Mouse (Mus musculus): ENCODE results near the gene Hmga2. TPM values are rescaled to one million over a fixed set of nuclear protein-coding genes. Genes with fewer than 3 reads are reported as not detected.

The Hmga2 gene
- polyA plus RNA-seq, 1 experiment from 2014 or later: 195 TPM

GRCm38 (mm10) chr10:120461769-120462168 lies 14.5 kb downstream of the Hmga2 start:
- H3K36me3 ChIP-seq (ENCODE audit: control insufficient read depth, insufficient read depth, low read length): peaks cover 9% of the 10 kb centered on the region; the same call in 1 of the 2 replicates
- no peak overlapping the region for H3K9ac ChIP-seq (ENCODE audit: low read length)
- no peak overlapping the region for H3K4me2 ChIP-seq (ENCODE audit: low read depth, severe bottlenecking)
- H3K27me3 ChIP-seq (ENCODE audit: control insufficient read depth, insufficient read depth, low read length): no peaks in the 10 kb centered on the region
- no peak overlapping the region for H3K4me3 ChIP-seq (ENCODE audit: low read depth, low read length)
- 32% methylated on average over 5 of the region's 5 CpGs for WGBS
- peaks cover 4% of the 10 kb centered on the region; the same call in 1 of the 2 replicates for H3K4me1 ChIP-seq (ENCODE audit: control insufficient read depth, insufficient read depth, low read length)
- no peaks in the 10 kb centered on the region for H3K9me3 ChIP-seq (ENCODE audit: control insufficient read depth, low read length)
- DNase-seq (ENCODE audit: low spot score): no peak
- no peak for ATAC-seq (ENCODE audit: insufficient number of reproducible peaks, low FRiP score, low TSS enrichment, low read depth)
- H3K27ac ChIP-seq (replicated peaks; ENCODE audit: low read depth, low read length): no peak overlapping the region

GRCm38 (mm10) chr10:120461301-120461700 lies 15.0 kb downstream of the Hmga2 start:
- 85% methylated on average over 5 of the region's 5 CpGs for WGBS
- Histone ChIP-seq H3K9ac (ENCODE audit: low read length) (no peak overlapping the region), H3K27ac (replicated peaks; ENCODE audit: low read depth, low read length) (no peak overlapping the region), H3K4me3 (ENCODE audit: low read depth, low read length) (no peak overlapping the region), H3K27me3 (ENCODE audit: control insufficient read depth, insufficient read depth, low read length) (no peaks in the 10 kb centered on the region), H3K4me1 (ENCODE audit: control insufficient read depth, insufficient read depth, low read length) (peaks cover 4% of the 10 kb centered on the region; the same call in 1 of the 2 replicates), H3K36me3 (ENCODE audit: control insufficient read depth, insufficient read depth, low read length) (peaks cover 8% of the 10 kb centered on the region; the same call in 1 of the 2 replicates), H3K4me2 (ENCODE audit: low read depth, severe bottlenecking) (no peak overlapping the region), H3K9me3 (ENCODE audit: control insufficient read depth, low read length) (no peaks in the 10 kb centered on the region)
- no peak for ATAC-seq (ENCODE audit: insufficient number of reproducible peaks, low FRiP score, low TSS enrichment, low read depth)
- no peak for DNase-seq (ENCODE audit: low spot score)

- ATAC-seq (ENCODE audit: insufficient number of reproducible peaks, low FRiP score, low TSS enrichment, low read depth) (no peak), DNase-seq (ENCODE audit: low spot score) (no peak)
- Histone ChIP-seq H3K36me3 (ENCODE audit: control insufficient read depth, insufficient read depth, low read length) (peaks cover 6% of the 10 kb centered on the region; the same call in 1 of the 2 replicates), H3K4me3 (ENCODE audit: low read depth, low read length) (no peak overlapping the region), H3K4me1 (ENCODE audit: control insufficient read depth, insufficient read depth, low read length) (peaks cover 4% of the 10 kb centered on the region; the same call in 1 of the 2 replicates), H3K9ac (ENCODE audit: low read length) (no peak overlapping the region), H3K4me2 (ENCODE audit: low read depth, severe bottlenecking) (no peak overlapping the region), H3K9me3 (ENCODE audit: control insufficient read depth, low read length) (no peaks in the 10 kb centered on the region), H3K27me3 (ENCODE audit: control insufficient read depth, insufficient read depth, low read length) (no peaks in the 10 kb centered on the region), H3K27ac (replicated peaks; ENCODE audit: low read depth, low read length) (no peak overlapping the region)
- 96% methylated on average over 8 of the region's 8 CpGs for WGBS
Measured at GRCm38 (mm10) chr10:120458866-120459265, 17.4 kb downstream of the Hmga2 start.

GRCm38 (mm10) chr10:120449661-120450284 lies 26.5 kb downstream of the Hmga2 start:
- H3K36me3 ChIP-seq (ENCODE audit: control insufficient read depth, insufficient read depth, low read length): peaks cover 4% of the 10 kb centered on the region; the same call in 1 of the 2 replicates
- ATAC-seq (ENCODE audit: insufficient number of reproducible peaks, low FRiP score, low TSS enrichment, low read depth) (no peak), DNase-seq (ENCODE audit: low spot score) (no peak)
- H3K9me3 ChIP-seq (ENCODE audit: control insufficient read depth, low read length): no peaks in the 10 kb centered on the region
- H3K4me2 ChIP-seq (ENCODE audit: low read depth, severe bottlenecking): no peak overlapping the region
- no peak overlapping the region for H3K9ac ChIP-seq (ENCODE audit: low read length)
- H3K27ac ChIP-seq (replicated peaks; ENCODE audit: low read depth, low read length): peak overlapping the region; percentile 25; the same call in 1 of the 2 replicates
- peaks cover 20% of the 10 kb centered on the region for H3K4me1 ChIP-seq (ENCODE audit: control insufficient read depth, insufficient read depth, low read length)
- WGBS: 47% methylated on average over 19 of the region's 19 CpGs
- no peaks in the 10 kb centered on the region for H3K27me3 ChIP-seq (ENCODE audit: control insufficient read depth, insufficient read depth, low read length)
- H3K4me3 ChIP-seq (ENCODE audit: low read depth, low read length): no peak overlapping the region

- ATAC-seq (ENCODE audit: insufficient number of reproducible peaks, low FRiP score, low TSS enrichment, low read depth) (no peak), DNase-seq (ENCODE audit: low spot score) (no peak)
- Histone ChIP-seq H3K9ac (ENCODE audit: low read length) (no peak overlapping the region), H3K4me3 (ENCODE audit: low read depth, low read length) (no peak overlapping the region), H3K27ac (replicated peaks; ENCODE audit: low read depth, low read length) (no peak overlapping the region), H3K9me3 (ENCODE audit: control insufficient read depth, low read length) (no peaks in the 10 kb centered on the region), H3K4me1 (ENCODE audit: control insufficient read depth, insufficient read depth, low read length) (peaks cover 35% of the 10 kb centered on the region), H3K4me2 (ENCODE audit: low read depth, severe bottlenecking) (no peak overlapping the region), H3K36me3 (ENCODE audit: control insufficient read depth, insufficient read depth, low read length) (peaks cover 6% of the 10 kb centered on the region; the same call in 1 of the 2 replicates), H3K27me3 (ENCODE audit: control insufficient read depth, insufficient read depth, low read length) (no peaks in the 10 kb centered on the region)
- 92% methylated on average over 6 of the region's 6 CpGs for WGBS
Measured at GRCm38 (mm10) chr10:120446799-120447198, 29.5 kb downstream of the Hmga2 start.

DNA sequence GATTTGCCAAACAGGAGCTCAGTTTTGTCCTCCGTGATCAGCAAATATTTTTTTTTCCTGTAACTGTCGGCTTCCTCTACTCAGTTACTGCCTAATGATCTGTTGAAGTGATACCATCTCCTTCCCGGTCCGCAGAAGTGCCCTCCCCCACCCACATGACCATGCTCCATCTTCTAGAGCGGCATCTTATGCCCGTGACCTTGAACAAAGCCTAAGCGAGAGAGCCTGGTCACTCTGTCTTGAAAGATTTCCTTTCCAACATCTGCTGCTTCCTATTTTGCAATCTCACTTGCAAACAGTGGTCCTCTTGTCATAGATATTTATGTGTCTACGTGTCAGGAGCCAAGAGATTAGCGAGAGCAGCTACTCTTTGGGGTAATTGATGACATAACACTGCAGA lies 30.1 kb downstream of the Hmga2 start:
- DNase-seq (ENCODE audit: low spot score) (no peak), ATAC-seq (ENCODE audit: insufficient number of reproducible peaks, low FRiP score, low TSS enrichment, low read depth) (no peak)
- H3K27ac ChIP-seq (replicated peaks; ENCODE audit: low read depth, low read length): no peak overlapping the region
- H3K9ac ChIP-seq (ENCODE audit: low read length): no peak overlapping the region
- peaks cover 41% of the 10 kb centered on the region for H3K4me1 ChIP-seq (ENCODE audit: control insufficient read depth, insufficient read depth, low read length)
- H3K4me2 ChIP-seq (ENCODE audit: low read depth, severe bottlenecking): no peak overlapping the region
- peaks cover 5% of the 10 kb centered on the region; the same call in 1 of the 2 replicates for H3K36me3 ChIP-seq (ENCODE audit: control insufficient read depth, insufficient read depth, low read length)
- WGBS: 86% methylated on average over 9 of the region's 9 CpGs
- H3K4me3 ChIP-seq (ENCODE audit: low read depth, low read length): no peak overlapping the region
- no peaks in the 10 kb centered on the region for H3K9me3 ChIP-seq (ENCODE audit: control insufficient read depth, low read length)
- no peaks in the 10 kb centered on the region for H3K27me3 ChIP-seq (ENCODE audit: control insufficient read depth, insufficient read depth, low read length)

DNA sequence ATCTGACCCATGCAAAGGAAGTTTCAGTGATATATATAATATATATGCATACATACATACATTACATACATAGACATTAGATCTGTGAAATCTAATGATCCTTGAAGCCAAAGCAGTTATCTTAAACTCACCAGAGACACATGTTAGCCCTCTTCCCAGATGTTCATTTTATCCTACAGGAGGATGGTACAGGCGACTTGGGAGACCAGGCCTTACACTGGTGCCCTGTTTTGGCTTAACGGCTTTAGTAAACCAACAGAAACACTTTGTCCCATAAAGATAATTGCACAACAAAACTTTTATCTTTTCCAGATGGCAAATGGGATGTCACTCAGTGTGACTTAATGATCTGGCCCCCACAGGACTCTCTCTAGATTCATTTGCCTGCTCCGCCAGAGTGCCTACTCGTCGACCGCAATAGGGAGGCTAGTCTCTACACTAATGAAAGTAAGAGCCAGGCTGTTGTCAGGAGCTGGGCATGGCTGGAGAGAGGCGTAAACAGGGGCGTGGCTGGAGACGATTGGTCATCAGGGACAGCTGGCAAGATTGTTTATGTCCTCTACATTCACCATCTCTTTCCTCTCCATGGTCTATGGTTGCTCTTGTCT lies 31.7 kb downstream of the Hmga2 start:
- no peaks in the 10 kb centered on the region for H3K9me3 ChIP-seq (ENCODE audit: control insufficient read depth, low read length)
- H3K27me3 ChIP-seq (ENCODE audit: control insufficient read depth, insufficient read depth, low read length): no peaks in the 10 kb centered on the region
- H3K4me2 ChIP-seq (ENCODE audit: low read depth, severe bottlenecking): no peak overlapping the region
- peaks cover 37% of the 10 kb centered on the region for H3K4me1 ChIP-seq (ENCODE audit: control insufficient read depth, insufficient read depth, low read length)
- DNase-seq (ENCODE audit: low spot score): no peak
- peak overlapping the region; percentile 73; the same call in 1 of the 2 replicates for H3K27ac ChIP-seq (replicated peaks; ENCODE audit: low read depth, low read length)
- H3K9ac ChIP-seq (ENCODE audit: low read length): no peak overlapping the region
- no peak for ATAC-seq (ENCODE audit: insufficient number of reproducible peaks, low FRiP score, low TSS enrichment, low read depth)
- WGBS: 30% methylated on average over 9 of the region's 9 CpGs
- H3K4me3 ChIP-seq (ENCODE audit: low read depth, low read length): no peak overlapping the region
- peaks cover 11% of the 10 kb centered on the region; the same call in 1 of the 2 replicates for H3K36me3 ChIP-seq (ENCODE audit: control insufficient read depth, insufficient read depth, low read length)

GRCm38 (mm10) chr10:120443757-120444311 lies 32.4 kb downstream of the Hmga2 start:
- peaks cover 11% of the 10 kb centered on the region; the same call in 1 of the 2 replicates for H3K36me3 ChIP-seq (ENCODE audit: control insufficient read depth, insufficient read depth, low read length)
- no peaks in the 10 kb centered on the region for H3K9me3 ChIP-seq (ENCODE audit: control insufficient read depth, low read length)
- H3K9ac ChIP-seq (ENCODE audit: low read length): no peak overlapping the region
- 52% methylated on average over 10 of the region's 10 CpGs for WGBS
- DNase-seq (ENCODE audit: low spot score) (no peak), ATAC-seq (ENCODE audit: insufficient number of reproducible peaks, low FRiP score, low TSS enrichment, low read depth) (no peak)
- H3K4me3 ChIP-seq (ENCODE audit: low read depth, low read length): no peak overlapping the region
- peak overlapping the region; percentile 73 for H3K27ac ChIP-seq (replicated peaks; ENCODE audit: low read depth, low read length)
- H3K4me1 ChIP-seq (ENCODE audit: control insufficient read depth, insufficient read depth, low read length): peaks cover 30% of the 10 kb centered on the region
- no peak overlapping the region for H3K4me2 ChIP-seq (ENCODE audit: low read depth, severe bottlenecking)
- H3K27me3 ChIP-seq (ENCODE audit: control insufficient read depth, insufficient read depth, low read length): no peaks in the 10 kb centered on the region

All from limb, embryonic 11.5 days (tissue).